Mouse (Mus musculus) brain, adult 2 months (tissue): ENCODE data around the gene Zfp831.

Source experiments
- DNase-seq: peaks from one replicate; pipeline ENCODE4 v3.0.0; 2011; ENCODE audit warnings: low read depth, low spot score

Zfp831 gene

GRCm38 (mm10) chr2:174727114-174727823, 83.9 kb downstream of the Zfp831 start:
- no peak for DNase-seq

- no peak for DNase-seq
These were observed 88.6 kb downstream of the Zfp831 start for GRCm38 (mm10) chr2:174731939-174732338.

GRCm38 (mm10) chr2:174735270-174735669, 91.9 kb downstream of the Zfp831 start:
- no peak for DNase-seq

GRCm38 (mm10) chr2:174747182-174747581, 103.8 kb downstream of the Zfp831 start:
- DNase-seq = no peak

GRCm38 (mm10) chr2:174748381-174748780, 105.0 kb downstream of the Zfp831 start:
- DNase-seq = no peak

- DNase-seq = no peak
These were observed 109.9 kb downstream of the Zfp831 start for GRCm38 (mm10) chr2:174753197-174753596.

GRCm38 (mm10) chr2:174754231-174754630, 110.9 kb downstream of the Zfp831 start:
- no peak for DNase-seq

GRCm38 (mm10) chr2:174759189-174759588, 115.9 kb downstream of the Zfp831 start:
- DNase-seq = no peak
